Mouse (Mus musculus) inflammation-experienced regulatory T-cells, adult 6 months (primary cell): ENCODE measurements around the gene Gzme. TPM values are rescaled to one million over a fixed set of nuclear protein-coding genes. Genes with fewer than 3 reads are reported as not detected.
"Not testable (repeated sequence)": the region's sequence is repeated elsewhere in the genome, so short reads cannot be mapped to it uniquely, and the experiment has no call there.

ENCODE experiments used
- ATAC-seq: one replicate; pipeline ENCODE4 v1.8.0; 2017
- polyA plus RNA-seq, 3 experiments: library from polyadenylated mRNA; unstranded; fragments of 100-300 nt; shearing (Covaris generic); gene quantifications; one replicate each; pipeline ENCODE4 v1.2.1; 2017

The Gzme gene
- not detected for polyA plus RNA-seq

DNA sequence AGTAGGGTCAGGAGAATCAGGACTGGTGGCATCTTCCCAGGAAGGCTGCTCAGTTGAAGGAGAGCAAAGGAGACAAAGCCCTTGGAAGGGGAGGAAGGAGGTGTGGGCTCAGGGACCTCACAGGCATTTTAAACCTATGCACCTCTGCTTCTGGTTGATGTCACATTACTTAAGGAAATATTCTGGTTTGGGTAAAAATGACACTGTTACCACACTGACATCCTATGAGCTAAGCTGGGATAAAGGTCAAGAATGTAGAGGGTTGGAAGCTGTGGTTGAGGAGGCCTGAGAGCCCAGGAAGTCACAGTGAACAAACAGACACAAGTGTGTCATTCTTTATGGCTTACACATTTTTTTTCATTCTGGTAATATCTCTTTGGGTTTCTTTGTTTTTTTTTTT is at the start of gene Gzme:
Gene Gzme, minus strand, starts transcription at position 101 of the 400 bp plus-strand sequence.
- no peak for ATAC-seq

DNA sequence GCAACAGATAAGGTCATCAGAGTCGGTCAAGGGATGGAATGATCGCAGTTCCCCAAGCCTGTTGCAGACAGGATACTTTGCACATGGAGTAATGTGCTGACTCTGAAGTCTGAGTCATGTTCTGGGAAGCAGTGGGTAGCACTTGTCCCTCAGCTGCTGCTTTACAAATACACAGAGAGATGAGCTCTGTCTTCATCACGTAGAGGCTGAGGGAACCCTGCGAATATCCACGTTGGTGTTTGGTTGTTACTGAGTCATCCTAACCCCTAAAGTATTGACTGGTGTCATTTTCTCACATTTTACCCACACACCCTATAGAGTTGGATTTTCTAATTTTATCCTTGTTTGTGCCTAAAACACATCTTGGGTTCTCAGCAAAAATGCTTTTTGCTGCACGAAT is 47.6 kb upstream of the Gzme start:
- no peak for ATAC-seq

DNA sequence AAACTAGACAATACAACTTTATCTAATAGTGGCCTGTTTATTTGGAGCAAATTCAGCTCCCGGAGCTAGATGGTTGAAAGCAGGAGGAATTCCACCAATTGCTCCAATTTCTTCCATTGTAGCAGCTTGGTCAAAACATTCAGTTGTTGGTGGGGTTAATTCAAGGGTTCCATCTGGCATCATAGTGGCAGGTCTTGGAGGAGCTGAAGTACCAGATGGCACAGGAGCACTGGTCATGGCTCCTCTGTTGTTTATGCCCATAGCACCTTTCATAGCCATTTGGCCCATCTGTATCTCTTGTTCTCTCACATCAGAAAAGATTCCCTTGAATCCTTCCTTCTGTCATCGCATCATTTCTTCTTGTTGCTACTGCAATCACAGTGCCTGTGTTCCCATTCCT is 41.7 kb upstream of the Gzme start:
- ATAC-seq, result no peak

DNA sequence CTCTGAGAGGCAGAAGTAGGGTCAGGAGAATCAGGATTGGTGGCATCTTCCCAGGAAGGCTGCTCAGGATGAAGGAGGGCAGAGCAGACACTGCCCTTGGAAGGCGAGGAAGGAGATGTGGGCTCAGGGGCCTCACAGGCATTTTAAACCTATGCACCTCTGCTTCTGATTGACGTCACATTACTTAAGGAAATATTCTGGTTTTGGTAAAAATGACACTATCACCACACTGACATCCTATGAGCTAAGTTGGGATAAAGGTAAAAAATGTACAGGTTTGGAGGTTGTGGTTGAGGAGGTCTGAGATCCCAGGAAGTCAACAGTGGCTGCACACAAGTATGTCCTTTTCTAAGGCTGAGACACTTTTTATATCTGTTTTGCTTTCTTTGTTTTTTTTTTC is 39.1 kb upstream of the Gzme start, which contains the start of gene Gzmg:
Gene Gzmg, minus strand, starts transcription at position 101 of the 400 bp plus-strand sequence.
- not testable (repeated sequence) for ATAC-seq

DNA sequence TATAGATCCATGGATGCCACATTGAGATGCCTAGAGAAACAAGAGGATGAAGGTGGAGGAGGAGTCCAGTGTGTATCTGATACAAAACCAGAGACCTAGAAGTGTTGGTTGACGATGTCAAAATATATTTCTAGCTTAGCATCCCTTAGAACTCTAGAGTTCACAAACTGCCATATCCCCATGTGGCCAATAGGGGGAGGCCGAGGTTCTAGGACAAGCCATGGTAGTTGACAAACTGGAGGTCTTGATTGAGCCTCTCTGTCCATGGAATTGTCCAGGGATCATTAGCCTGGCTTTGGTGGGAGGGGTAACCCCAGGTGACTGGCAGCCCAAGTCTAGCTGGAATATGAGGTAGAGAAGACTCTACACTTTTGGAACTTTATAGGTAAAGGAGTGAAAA is 34.9 kb upstream of the Gzme start:
- ATAC-seq, result no peak

DNA sequence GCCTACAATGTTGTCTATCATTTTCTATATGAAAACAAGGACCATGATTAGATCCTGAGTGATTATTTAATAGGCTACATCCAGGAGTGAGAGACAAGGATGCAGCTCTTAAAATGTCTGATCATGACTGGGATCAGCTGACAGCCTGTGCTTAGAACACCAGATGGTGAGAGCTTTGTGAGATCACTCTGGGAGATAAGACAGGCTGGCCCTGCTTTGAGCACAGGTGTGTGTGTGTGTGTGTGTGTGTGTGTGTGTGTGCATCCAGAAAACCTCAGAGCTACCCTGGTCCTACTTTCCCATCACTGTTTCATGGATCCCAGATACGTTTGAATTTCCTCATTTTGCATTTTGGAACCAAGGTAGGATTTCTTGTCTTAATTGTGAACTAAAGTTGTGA is 13.2 kb upstream of the Gzme start:
- ATAC-seq, result not testable (repeated sequence)

DNA sequence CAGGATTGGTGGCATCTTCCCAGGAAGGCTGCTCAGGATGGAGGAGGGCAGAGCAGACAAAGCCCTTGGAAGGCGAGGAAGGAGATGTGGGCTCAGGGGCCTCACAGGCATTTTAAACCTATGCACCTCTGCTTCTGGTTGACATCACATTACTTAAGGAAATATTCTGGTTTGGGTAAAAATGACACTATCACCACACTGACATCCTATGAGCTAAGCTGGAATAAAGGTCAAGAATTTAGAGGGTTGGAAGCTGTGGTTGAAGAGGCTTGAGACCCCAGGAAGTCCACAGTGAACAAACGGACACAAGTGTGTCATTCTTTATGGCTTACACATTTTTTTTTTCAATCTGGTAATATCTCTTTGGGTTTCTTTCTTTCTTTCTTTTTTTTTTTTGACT is 12.1 kb upstream of the Gzme start, which contains the start of gene Gzmd:
Gene Gzmd, minus strand, starts transcription at position 101 of the 400 bp plus-strand sequence.
- ATAC-seq, result not testable (repeated sequence)

DNA sequence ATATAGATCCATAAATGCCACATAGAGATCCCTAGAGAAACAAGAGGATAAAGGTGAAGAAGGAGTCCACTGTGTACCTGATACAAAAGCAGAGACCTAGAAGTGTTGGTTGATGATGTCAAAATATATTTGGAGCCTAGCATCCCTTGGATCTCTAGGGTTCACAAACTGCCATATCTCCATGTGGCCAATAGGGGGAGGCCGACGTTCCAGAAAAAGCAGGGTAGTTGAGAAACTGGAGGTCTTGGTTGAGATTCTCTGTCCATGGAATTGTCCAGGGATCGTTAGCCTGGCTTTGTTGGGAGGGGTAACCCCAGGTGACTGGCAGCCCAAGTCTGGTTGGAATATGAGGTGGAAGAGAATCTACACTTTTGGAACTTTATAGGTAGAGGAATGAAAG is 7.9 kb upstream of the Gzme start:
- no peak for ATAC-seq

DNA sequence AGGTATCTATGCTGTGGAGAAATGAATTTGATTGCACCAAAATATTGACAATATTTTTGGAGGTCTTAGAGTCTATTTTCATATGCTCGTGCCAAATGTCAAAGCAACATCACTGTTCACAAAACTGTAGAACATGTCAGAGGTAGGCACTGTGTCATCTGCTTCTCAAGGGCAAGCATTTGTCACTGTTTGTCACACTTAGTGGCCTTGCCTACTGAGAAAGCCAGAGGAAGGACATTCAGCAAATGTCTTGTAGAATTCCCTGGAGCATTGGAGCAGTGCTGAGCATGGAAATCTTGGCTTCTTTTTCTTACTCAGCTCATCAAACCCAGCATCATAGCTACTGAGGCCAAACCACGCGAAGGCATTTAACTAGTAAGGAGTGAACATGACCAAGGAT is 3.1 kb upstream of the Gzme start:
- ATAC-seq, result no peak

DNA sequence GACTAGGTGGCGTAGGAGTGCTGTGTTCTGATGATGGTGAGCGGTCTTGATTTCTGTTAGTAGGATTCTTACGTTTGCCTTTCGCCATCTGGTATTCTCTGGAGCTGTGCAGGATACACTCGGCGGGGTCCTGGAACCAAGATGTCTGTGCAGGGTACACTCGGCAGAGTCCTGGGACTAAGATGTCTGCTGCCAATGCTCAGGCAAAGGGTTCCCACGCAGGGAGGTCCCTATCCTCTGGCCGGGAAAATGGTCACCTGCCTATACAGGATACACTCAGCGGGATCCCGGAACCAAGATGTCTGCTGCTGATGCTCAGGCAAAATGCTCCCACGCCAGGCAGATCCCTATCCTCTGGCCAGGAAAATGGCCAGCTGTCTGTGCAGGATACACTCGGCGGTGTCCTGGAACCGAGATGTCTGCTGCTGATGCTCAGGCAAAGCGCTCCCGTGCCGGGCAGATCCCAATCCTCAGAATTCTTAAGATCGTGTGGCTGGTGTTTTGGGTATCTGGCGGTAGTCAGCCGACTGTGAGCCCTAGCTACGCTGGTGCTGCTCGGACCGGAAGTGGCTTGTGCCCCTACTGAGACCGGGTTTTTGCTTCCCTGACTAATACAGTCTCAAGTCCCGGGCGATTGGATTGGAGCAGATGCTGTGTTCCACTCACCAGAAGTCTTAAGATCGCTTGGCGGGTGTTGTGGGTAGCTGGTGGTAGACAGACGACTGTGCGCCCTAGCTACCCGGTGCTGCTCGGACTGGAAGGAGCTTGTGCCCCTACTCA is 4.7 kb downstream of the Gzme start:
- not testable (repeated sequence) for ATAC-seq

DNA sequence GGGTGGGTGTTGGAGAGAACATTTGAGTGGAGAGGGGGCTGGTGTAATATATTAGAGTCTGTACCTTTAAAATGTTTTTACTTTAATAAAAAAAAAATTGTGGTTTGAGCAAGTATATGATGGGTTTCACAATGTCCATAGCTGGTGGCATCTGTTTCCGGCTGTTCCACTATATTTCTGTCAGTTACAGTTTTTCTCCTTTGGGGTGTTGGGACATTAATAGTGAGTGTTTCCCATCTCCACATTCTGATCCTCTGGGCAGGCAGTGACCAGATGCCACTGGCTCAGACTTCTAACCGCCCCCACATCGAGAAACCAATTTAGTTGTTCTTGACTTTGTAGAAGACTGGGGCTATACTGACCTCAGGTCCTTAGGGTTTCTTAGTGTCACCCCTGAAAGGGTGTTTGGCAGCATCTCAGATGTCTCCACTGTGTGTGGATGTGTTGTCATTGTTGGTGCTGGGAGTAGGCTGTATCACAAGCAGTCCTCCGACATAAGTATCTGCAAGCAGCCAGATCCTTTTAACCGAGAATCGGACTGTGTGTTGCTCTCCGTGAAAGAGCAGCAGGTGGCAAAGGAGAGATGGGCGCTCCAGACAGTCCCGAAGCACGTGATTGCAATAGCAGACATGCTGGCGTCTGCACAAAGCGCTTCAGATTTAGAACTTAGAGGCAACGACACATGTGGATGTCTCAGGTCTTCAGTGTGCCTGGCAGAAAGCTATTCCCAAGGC is 14.8 kb downstream of the Gzme start:
- ATAC-seq, result no peak

DNA sequence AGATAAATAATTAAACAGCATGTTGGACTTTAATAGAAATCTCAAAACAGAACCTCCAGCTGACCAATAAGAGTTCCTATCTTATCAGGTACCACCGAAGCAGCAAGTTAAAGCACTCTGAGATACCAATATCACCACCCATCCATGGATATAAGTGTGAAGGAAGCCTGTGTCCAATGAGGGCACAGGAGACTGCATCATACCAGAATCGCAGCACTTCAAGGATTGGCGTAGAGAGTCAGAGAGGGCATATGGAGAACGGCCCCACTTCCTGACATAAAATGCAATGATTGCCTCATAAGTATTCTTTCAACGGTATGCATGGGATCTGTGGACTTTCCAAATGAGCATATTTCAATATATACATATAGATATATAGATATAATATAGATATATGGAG is 15.4 kb downstream of the Gzme start:
- ATAC-seq, result no peak

DNA sequence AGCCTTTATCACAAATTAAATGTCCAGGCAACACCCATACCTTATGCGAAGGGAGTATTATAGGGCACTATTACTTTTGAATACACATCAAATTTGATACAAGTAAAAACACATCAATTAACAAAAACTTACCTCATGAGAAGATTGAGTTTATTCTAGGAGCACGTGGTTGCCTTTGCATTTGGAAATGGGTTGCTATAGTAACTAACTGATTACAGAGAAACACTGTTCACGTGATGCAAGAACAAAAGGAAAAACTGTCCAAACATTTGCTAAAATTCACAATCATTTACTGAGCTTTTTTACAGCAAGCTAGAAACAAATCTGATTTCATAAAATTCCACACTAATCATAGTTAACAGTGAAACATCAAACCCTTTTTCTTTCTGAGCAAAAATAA is 17.0 kb downstream of the Gzme start:
- ATAC-seq, result no peak

DNA sequence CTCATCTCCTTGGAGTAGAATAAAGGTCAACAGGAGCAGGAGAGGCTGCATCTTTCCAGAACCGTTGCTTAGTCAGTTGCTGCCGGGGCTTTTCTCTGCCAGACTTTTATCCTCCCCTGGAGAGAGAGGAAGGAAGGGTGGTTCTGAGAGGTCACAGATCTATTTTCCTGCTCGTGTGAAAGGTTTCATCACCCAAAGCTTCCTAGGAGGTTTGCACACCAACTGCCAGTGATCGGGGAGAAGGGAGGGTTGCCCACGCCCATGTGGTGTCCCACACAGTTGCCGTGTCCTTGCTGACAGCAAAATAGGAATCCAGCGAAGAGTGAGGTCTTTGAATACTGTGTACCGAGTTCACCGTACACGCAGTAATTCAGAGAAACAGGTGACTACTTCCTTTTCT is 18.0 kb downstream of the Gzme start, which contains the start of gene Ctsg:
Gene Ctsg, minus strand, starts transcription at position 189 of the 400 bp plus-strand sequence.
- no peak for ATAC-seq

DNA sequence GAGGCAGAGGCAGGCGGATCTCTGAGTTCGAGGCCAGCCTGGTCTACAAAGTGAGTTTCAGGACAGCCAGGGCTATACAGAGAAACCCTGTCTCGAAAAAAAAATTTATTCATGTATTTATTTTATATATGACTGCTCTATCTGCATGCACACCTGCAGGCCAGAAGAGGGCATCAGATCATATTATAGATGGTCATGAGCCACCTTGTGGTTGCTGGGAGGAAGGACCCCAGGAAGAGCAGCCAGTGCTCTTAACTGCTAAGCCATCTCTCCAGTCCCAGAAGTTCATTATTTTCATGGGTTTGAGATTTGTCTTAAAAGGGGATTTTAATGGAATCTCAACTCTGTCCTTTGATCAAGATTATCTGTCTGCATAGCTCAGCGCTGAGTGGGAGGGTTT is 21.5 kb downstream of the Gzme start:
- no peak for ATAC-seq

DNA sequence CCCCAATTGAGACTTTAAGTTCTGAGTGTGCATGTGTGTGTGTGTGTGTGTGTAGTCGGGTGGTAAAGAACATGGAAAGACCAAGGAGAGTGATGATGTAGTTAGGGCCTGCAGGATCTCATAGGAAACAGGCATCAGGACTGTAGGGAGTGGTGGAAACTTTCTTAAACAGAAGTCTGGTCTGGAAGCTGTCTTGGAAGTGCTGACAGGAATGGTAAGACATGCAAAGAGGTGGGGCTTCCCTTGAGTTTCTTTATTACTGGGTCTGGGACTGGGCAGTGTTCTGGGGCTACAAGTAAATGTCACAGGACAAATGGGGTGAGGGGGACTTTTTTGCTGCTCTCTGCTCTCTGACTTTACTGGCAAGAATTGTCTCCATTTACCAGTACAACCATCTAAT is 22.8 kb downstream of the Gzme start:
- no peak for ATAC-seq

DNA sequence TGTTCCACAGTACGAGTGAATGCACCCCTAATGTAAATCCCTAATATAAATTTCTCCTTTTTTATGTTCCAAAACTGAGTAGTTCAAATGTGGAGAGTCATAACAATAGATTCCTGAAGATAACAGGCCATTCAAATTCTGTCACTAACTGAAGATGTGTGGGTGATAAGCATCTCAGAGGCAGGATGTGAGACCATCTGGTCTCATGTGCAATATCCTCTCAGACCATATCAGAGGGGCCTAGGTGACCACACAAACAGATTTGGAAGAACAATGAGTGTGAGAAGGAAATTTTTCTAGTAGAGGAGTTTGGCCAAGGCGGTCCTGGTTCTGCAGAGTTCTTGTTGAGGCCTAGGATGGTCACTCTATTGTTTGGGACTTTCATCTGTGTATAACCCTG is 27.1 kb downstream of the Gzme start:
- ATAC-seq, result no peak

DNA sequence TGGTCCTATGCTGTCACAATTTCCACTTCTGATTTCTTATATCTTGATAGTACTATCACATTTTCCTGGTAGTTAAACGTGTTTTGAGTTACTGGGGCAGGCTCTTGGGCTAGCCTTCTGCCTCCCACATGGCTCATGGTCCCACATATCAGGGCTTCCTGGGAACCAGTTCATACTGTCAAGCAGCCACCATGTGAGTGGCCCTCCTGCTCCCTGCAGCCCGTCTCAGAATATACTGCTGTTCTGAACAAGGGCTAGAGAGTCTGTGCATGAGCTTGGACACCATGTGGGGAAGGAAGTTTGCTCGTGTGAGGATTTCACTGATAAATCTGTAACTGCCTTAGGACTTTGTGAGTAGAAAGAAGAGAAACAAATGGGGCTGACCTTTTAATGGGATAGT is 33.7 kb downstream of the Gzme start:
- no peak for ATAC-seq

DNA sequence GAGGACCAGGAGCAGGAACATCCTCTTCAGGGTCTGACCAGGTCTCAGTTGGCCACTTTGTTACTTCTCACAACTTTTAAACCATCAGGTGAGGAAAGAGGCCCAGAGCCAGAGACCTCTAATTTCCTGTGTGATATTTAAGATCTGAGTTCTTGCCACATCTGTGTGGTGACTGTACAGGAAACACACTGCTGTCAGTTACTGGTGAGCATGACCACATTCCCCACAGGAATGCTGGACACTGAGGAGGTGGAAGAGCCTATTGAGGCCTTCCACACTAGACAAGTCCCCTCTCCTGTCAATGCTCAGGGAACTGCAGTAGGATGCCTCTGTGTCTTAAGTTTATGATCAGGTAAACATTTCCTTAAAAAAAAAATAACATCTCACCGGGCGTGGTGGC is 35.3 kb downstream of the Gzme start, which contains the start of gene Mcpt8:
Gene Mcpt8, minus strand, starts transcription at position 107 of the 400 bp plus-strand sequence.
- no peak for ATAC-seq

DNA sequence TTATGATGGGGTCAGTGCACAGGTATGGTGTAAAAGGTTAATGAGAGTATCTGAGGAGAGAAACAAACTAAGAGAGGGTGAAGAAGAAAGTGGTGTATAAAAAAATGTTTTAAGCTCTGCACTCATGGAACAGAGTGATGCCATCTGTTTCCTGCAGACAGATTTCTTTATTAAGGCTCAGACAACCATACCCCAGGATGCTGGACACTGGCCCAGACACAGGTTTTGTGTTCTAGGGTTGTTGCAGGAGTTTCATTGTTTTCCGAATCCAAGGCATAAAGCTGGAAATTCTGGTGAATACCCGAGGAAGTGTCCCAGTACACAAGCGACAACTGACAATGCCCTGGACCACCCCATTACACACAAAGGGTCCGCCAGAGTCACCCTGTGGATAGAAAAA is 38.4 kb downstream of the Gzme start:
- ATAC-seq, result no peak
